Mouse (Mus musculus): Measurements from ENCODE around the gene Gm49354.

DNA sequence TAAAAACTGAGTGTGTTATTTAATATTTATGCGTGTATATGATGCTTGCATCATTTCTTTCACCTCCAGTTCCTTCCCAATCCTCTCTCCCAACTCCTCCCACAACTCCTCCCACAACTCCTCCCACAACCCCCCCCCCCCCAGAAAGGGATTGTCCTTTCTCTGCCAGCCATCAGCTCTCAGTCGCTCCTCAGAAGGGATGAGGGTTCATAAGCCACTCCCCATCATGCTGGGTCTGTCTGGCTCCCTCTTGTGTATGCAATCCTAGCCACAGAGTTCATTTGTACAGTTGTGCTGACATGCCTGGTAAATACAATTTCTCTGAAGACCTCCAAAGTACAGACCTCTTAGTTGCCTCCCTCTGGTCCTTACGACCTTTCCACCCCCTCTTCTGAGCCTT, 46.9 kb downstream of the Gm49354 start:
- TF ChIP-seq EP300 (IDR thresholded peaks at IDR 0.05; ENCODE audit: low read depth) (no peak), CTCF (IDR thresholded peaks at IDR 0.05; ENCODE audit: low read depth) (peak; percentile 66)
